Mouse (Mus musculus) liver, embryonic 13.5 days (tissue): ENCODE measurements around the gene Ttc26. TPM values are rescaled to one million over a fixed set of nuclear protein-coding genes. Genes with fewer than 3 reads are reported as not detected.
"Not testable (repeated sequence)": the region's sequence is repeated elsewhere in the genome, so short reads cannot be mapped to it uniquely, and the experiment has no call there.

Experiments used
- ATAC-seq: fragments of 200-750 bp; cut with Nextera tagmentation; 2 replicates; pipeline ENCODE4 v1.8.0; 2017; ENCODE audit warnings: low read depth, mild to moderate bottlenecking, moderate number of reproducible peaks, moderate library complexity
- DNase-seq: peaks from one replicate; pipeline ENCODE4 v3.0.0; 2022
- H3K27ac ChIP-seq: fragments of 300-500 bp; sonication (generic); 2 replicates; pipeline ENCODE4 v1.5.1; 2015; ENCODE audit warnings: moderate library complexity, mild to moderate bottlenecking, inconsistent platforms
- H3K27me3 ChIP-seq: fragments of 300-500 bp; sonication (generic); 2 replicates; pipeline ENCODE4 v1.6.1; 2015; ENCODE audit warnings: mild to moderate bottlenecking, inconsistent platforms
- H3K36me3 ChIP-seq: fragments of 300-500 bp; sonication (generic); 2 replicates; pipeline ENCODE4 v1.6.1; 2015; ENCODE audit warnings: mild to moderate bottlenecking, inconsistent platforms
- H3K4me1 ChIP-seq: fragments of 300-500 bp; sonication (generic); replicated peaks from 2 replicates; pipeline ENCODE4 v1.6.1; 2015; ENCODE audit warnings: inconsistent platforms
- H3K4me2 ChIP-seq: fragments of 300-500 bp; sonication (generic); 2 replicates; pipeline ENCODE4 v1.6.1; 2015; ENCODE audit warnings: inconsistent platforms, mild to moderate bottlenecking, moderate library complexity
- H3K4me3 ChIP-seq: fragments of 300-500 bp; sonication (generic); replicated peaks from 2 replicates; pipeline ENCODE4 v1.5.1; 2015; ENCODE audit warnings: mild to moderate bottlenecking, inconsistent platforms
- H3K9ac ChIP-seq: fragments of 300-500 bp; sonication (generic); 2 replicates; pipeline ENCODE4 v1.6.1; 2015; ENCODE audit warnings: mild to moderate bottlenecking, inconsistent platforms
- H3K9me3 ChIP-seq: fragments of 300-500 bp; sonication (generic); replicated peaks from 2 replicates; pipeline ENCODE4 v1.6.1; 2016; ENCODE audit warnings: inconsistent platforms
- WGBS: fragments of 180-500 bp; shearing (Covaris S2); methylation state at CpG from one replicate; pipeline ENCODE4 v1.1.7; 2015; ENCODE audit not compliant: insufficient replicate concordance; 5-methylcytosine and 5-hydroxymethylcytosine counted together
- polyA plus RNA-seq: library from polyadenylated mRNA; unstranded; fragments of >200 nt; fragmentation: Nextera tagmentation; extraction: Ambion mirVana; gene quantifications from 2 replicates; pipeline ENCODE4 v1.2.1, GENCODE M21; 2015

Gene Ttc26
- polyA plus RNA-seq, 1 experiment from 2014 or later = 0.74 TPM

- Histone ChIP-seq H3K4me2 (no peak overlapping the region), H3K27ac (peak overlapping the region; percentile 77; the same call in 1 of the 2 replicates), H3K9me3 (no peaks in the 10 kb centered on the region), H3K4me1 (peaks cover 65% of the 10 kb centered on the region), H3K27me3 (no peaks in the 10 kb centered on the region), H3K36me3 (no peaks in the 10 kb centered on the region), H3K4me3 (no peak overlapping the region), H3K9ac (no peak overlapping the region)
- no peak for DNase-seq
- ATAC-seq = no peak
- 52% methylated on average over 5 of the region's 5 CpGs for WGBS
Observed at GRCm38 (mm10) chr6:38357603-38358252, 23.5 kb upstream of the Ttc26 start.

DNA sequence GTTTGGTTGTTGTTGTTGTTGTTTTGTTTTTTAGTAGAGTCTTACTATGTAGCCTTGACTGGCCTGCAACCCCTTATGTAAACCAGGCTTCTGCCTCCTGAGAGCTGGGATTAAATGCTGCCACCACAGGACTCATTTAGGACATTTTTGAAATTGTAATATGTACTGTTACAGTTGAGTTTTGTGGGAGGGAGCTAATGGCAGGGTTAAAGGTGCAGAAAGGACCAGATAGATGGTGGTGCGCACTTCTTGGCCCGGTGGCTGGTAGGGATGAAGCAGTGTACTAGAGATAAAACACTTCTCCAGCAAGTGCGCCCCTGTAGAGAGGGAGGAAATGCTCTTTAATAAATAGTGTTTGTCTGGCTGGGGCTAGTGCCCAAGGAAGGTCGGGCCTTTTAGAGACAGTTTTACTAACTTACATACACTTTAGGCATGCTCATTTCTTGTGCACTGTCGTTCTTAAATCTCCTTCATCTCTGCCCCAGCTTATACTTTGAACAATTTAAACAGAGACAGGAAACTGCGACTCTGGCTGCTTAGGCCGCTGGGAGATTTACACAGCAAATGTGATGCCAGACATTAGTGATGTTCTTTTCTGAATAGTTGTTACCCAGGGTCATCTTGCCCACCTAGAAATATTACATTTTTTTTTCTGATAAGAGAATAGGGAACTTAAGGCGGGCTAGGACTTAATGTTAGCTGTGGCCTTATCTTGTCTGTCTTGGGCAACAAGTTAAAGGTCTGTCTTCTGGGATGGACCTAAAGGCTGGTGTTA lies 22.8 kb upstream of the Ttc26 start:
- no peak overlapping the region for H3K4me2 ChIP-seq
- DNase-seq = no peak
- 33% methylated on average over 8 of the region's 8 CpGs for WGBS
- no peak overlapping the region for H3K4me3 ChIP-seq
- H3K27ac ChIP-seq = peak overlapping the region; percentile 77
- 0 out of 2 replicates have a peak overlapping the region, but pooled peaks have one; percentile 33 for H3K9ac ChIP-seq
- H3K36me3 ChIP-seq = no peaks in the 10 kb centered on the region
- H3K4me1 ChIP-seq = peaks cover 65% of the 10 kb centered on the region
- H3K9me3 ChIP-seq = no peaks in the 10 kb centered on the region
- H3K27me3 ChIP-seq = no peaks in the 10 kb centered on the region
- no peak for ATAC-seq

DNA sequence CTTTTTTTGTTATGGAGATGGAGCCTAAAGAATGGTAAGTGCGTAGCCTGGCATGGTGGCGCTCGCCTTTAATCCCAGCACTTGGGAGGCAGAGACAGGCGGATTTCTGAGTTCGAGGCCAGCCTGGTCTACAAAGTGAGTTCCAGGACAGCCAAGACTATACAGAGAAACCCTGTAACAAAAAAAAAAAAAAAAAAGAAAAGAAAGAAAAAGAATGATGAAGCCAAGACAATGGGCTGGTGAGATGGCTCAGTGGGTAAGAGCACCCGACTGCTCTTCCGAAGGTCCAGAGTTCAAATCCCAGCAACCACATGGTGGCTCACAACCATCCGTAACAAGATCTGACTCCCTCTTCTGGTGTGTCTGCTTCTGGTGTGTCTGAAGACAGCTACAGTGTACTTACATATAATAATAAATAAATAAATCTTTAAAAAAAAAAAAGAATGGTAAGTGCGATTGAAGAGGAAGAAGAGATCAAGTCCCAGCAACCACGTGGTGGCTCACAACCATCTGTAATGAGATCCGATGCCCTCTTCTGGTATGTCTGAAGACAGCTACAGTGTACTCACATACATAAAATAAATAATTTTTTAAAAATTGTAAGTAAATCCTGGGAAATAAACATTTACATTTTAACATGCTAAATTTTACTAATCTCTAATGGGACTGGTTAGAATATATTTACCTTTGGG lies 22.1 kb upstream of the Ttc26 start:
- not testable (repeated sequence) for H3K4me3 ChIP-seq, H3K36me3 ChIP-seq, H3K27me3 ChIP-seq, DNase-seq, H3K4me2 ChIP-seq, ATAC-seq, H3K9me3 ChIP-seq
- WGBS = 79% methylated on average over 11 of the region's 11 CpGs
- Histone ChIP-seq H3K4me1 (peaks cover 65% of the 10 kb centered on the region), H3K9ac (0 out of 2 replicates have a peak overlapping the region, but pooled peaks have one; percentile 33), H3K27ac (peak overlapping the region; percentile 77)

GRCm38 (mm10) chr6:38359736-38360499 lies 21.4 kb upstream of the Ttc26 start:
- peak overlapping the region; percentile 42 for H3K4me2 ChIP-seq
- 40% methylated on average over 12 of the region's 12 CpGs for WGBS
- no peaks in the 10 kb centered on the region for H3K36me3 ChIP-seq
- ATAC-seq = peak; percentile 88
- H3K27ac ChIP-seq = peak overlapping the region; percentile 76
- H3K4me3 ChIP-seq = no peak overlapping the region
- peak overlapping the region; percentile 55; the same call in 1 of the 2 replicates for H3K9ac ChIP-seq
- no peaks in the 10 kb centered on the region for H3K9me3 ChIP-seq
- DNase-seq = peak; percentile 51
- H3K27me3 ChIP-seq = no peaks in the 10 kb centered on the region
- H3K4me1 ChIP-seq = peaks cover 62% of the 10 kb centered on the region

- ATAC-seq = peak; percentile 41; the same call in 1 of the 2 replicates
- Histone ChIP-seq H3K4me1 (peaks cover 51% of the 10 kb centered on the region), H3K27me3 (no peaks in the 10 kb centered on the region), H3K4me2 (no peak overlapping the region), H3K27ac (peak overlapping the region; percentile 76), H3K36me3 (no peaks in the 10 kb centered on the region), H3K9me3 (no peaks in the 10 kb centered on the region), H3K9ac (no peak overlapping the region; the same call in 1 of the 2 replicates), H3K4me3 (no peak overlapping the region)
- DNase-seq = no peak
- 25% methylated on average over 4 of the region's 4 CpGs for WGBS
Observed at GRCm38 (mm10) chr6:38361065-38361464, 20.2 kb upstream of the Ttc26 start.

GRCm38 (mm10) chr6:38361937-38362336 lies 19.3 kb upstream of the Ttc26 start:
- H3K9ac ChIP-seq = no peak overlapping the region
- no peaks in the 10 kb centered on the region for H3K36me3 ChIP-seq
- ATAC-seq = no peak
- H3K27me3 ChIP-seq = no peaks in the 10 kb centered on the region
- no peak for DNase-seq
- H3K4me1 ChIP-seq = peaks cover 42% of the 10 kb centered on the region
- no peak overlapping the region for H3K4me3 ChIP-seq
- no peak overlapping the region for H3K4me2 ChIP-seq
- no peaks in the 10 kb centered on the region for H3K9me3 ChIP-seq
- 69% methylated on average over 1 of the region's 1 CpGs for WGBS
- H3K27ac ChIP-seq = no peak overlapping the region

DNA sequence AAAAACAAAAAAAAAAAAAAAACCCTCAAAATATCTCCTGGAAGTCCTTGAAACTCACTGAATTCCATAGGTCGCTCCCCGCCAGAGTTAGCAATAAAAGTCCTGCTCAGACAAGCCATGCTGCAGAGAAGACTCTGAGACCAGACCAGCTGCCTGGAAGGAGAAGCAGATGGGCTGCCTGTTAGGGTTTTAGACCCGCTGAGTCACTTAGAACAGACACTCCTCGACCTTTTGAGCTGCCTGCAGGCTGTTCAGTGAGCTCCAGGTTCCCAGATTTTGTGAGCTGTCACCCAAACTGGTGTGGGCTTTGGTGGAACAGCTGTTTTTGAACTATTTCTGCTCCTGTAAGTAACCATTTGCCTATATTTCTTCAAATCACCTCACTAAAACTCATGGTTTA lies 17.9 kb upstream of the Ttc26 start:
- Histone ChIP-seq H3K4me3 (no peak overlapping the region), H3K9me3 (no peaks in the 10 kb centered on the region), H3K9ac (no peak overlapping the region), H3K4me1 (peaks cover 28% of the 10 kb centered on the region), H3K4me2 (no peak overlapping the region), H3K27me3 (no peaks in the 10 kb centered on the region), H3K36me3 (no peaks in the 10 kb centered on the region), H3K27ac (no peak overlapping the region)
- no peak for ATAC-seq
- DNase-seq = no peak
- 57% methylated on average over 4 of the region's 4 CpGs for WGBS

GRCm38 (mm10) chr6:38364121-38364520 lies 17.1 kb upstream of the Ttc26 start:
- Histone ChIP-seq H3K4me1 (peaks cover 22% of the 10 kb centered on the region), H3K36me3 (no peaks in the 10 kb centered on the region), H3K4me2 (no peak overlapping the region), H3K9ac (no peak overlapping the region), H3K27me3 (no peaks in the 10 kb centered on the region), H3K4me3 (no peak overlapping the region), H3K27ac (no peak overlapping the region), H3K9me3 (no peaks in the 10 kb centered on the region)
- DNase-seq = no peak
- no peak for ATAC-seq

GRCm38 (mm10) chr6:38369945-38370344 lies 11.3 kb upstream of the Ttc26 start:
- ATAC-seq (no peak), DNase-seq (no peak)
- peaks cover 4% of the 10 kb centered on the region; the same call in 1 of the 2 replicates for H3K9me3 ChIP-seq
- H3K4me2 ChIP-seq = no peak overlapping the region
- H3K9ac ChIP-seq = no peak overlapping the region
- no peaks in the 10 kb centered on the region; the same call in 1 of the 2 replicates for H3K27me3 ChIP-seq
- H3K36me3 ChIP-seq = no peaks in the 10 kb centered on the region
- no peak overlapping the region for H3K27ac ChIP-seq
- WGBS = 70% methylated on average over 3 of the region's 3 CpGs
- H3K4me1 ChIP-seq = no peaks in the 10 kb centered on the region
- no peak overlapping the region for H3K4me3 ChIP-seq

DNA sequence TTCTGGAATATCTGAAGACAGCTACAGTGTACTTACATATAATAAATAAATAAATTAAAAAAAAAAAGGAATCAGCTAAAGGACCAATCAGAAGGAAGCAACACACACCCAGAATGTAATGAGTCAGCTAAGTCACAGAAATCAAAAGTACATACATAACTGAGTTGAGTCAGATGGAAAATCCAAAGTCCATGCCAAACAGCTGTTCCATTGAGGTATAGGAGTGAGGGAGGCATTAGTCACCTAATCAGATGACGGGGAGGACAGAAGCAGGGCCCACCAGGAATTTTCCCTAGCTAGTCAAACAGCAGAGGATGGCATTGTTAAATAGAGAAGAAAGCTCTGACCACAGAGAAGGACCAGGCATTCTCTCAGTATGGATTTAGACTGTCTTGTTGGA lies 7.0 kb upstream of the Ttc26 start:
- Histone ChIP-seq H3K27me3 (no peaks in the 10 kb centered on the region; the same call in 1 of the 2 replicates), H3K4me1 (no peaks in the 10 kb centered on the region), H3K36me3 (no peaks in the 10 kb centered on the region), H3K27ac (no peak overlapping the region), H3K4me3 (no peak overlapping the region), H3K9me3 (peaks cover 4% of the 10 kb centered on the region; the same call in 1 of the 2 replicates), H3K4me2 (no peak overlapping the region), H3K9ac (no peak overlapping the region)
- DNase-seq (no peak), ATAC-seq (no peak)
- 53% methylated on average over 1 of the region's 1 CpGs for WGBS

DNA sequence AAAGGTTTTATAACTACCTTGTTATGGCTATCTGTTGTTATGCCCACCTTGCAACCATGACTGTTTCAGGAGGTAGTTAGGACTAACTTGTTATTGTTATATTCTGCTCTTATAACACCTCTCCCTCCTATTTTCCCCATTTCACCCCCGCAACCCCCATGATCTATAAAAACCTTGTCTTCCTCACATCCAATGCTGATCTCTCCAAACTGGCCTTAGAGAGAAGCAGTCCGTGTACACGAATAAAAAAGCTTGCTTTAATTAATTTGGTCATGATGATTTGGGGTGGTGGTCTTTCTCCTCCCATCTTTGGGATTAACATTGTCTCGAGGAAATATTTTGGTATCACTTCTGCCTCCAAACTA lies 523 bp upstream of the Ttc26 start:
- no peaks in the 10 kb centered on the region for H3K9me3 ChIP-seq
- ATAC-seq = no peak
- peaks cover 13% of the 10 kb centered on the region for H3K4me1 ChIP-seq
- no peak for DNase-seq
- 2% methylated on average over 4 of the region's 4 CpGs for WGBS
- no peaks in the 10 kb centered on the region; the same call in 1 of the 2 replicates for H3K27me3 ChIP-seq
- no peak overlapping the region for H3K27ac ChIP-seq
- H3K9ac ChIP-seq = peak overlapping the region; percentile 67
- H3K4me3 ChIP-seq = peak overlapping the region; percentile 62
- no peaks in the 10 kb centered on the region for H3K36me3 ChIP-seq
- H3K4me2 ChIP-seq = peak overlapping the region; percentile 78
